Mouse (Mus musculus): ENCODE data around the gene Ralbp1. TPM values are rescaled to one million over a fixed set of nuclear protein-coding genes. Genes with fewer than 3 reads are reported as not detected.

Gene Ralbp1
- polyA plus RNA-seq, 1 experiment, result 34.5 TPM

- H3K36me3 ChIP-seq (ENCODE audit: control insufficient read depth), result peaks cover 20% of the 10 kb centered on the region
Observed at GRCm38 (mm10) chr17:65877026-65877425, 8.6 kb downstream of the Ralbp1 start.

GRCm38 (mm10) chr17:65873834-65874233 lies 11.8 kb downstream of the Ralbp1 start:
- TF ChIP-seq TAL1 (IDR thresholded peaks at IDR 0.05; ENCODE audit: low read length), result no peak
- TF ChIP-seq GATA1 (IDR thresholded peaks at IDR 0.05; ENCODE audit: low read length), result no peak
- H3K27me3 ChIP-seq (ENCODE audit: control insufficient read depth), result no peaks in the 10 kb centered on the region
- peaks cover 30% of the 10 kb centered on the region for H3K4me1 ChIP-seq (ENCODE audit: control insufficient read depth)
- no peak overlapping the region for H3K4me3 ChIP-seq (replicated peaks)
- no peaks in the 10 kb centered on the region for H3K9me3 ChIP-seq (ENCODE audit: control insufficient read depth, low read length)
- peaks cover 18% of the 10 kb centered on the region for H3K36me3 ChIP-seq (ENCODE audit: control insufficient read depth)

More at GRCm38 (mm10) chr17:65877026-65877425, 8.6 kb downstream of the Ralbp1 start:
- TF ChIP-seq GATA1 (IDR thresholded peaks at IDR 0.05; ENCODE audit: low read length), result no peak
- TF ChIP-seq TAL1 (IDR thresholded peaks at IDR 0.05; ENCODE audit: low read length), result no peak
- Histone ChIP-seq H3K27me3 (ENCODE audit: control insufficient read depth) (no peaks in the 10 kb centered on the region), H3K9me3 (ENCODE audit: control insufficient read depth, low read length) (no peaks in the 10 kb centered on the region), H3K4me1 (ENCODE audit: control insufficient read depth) (peaks cover 30% of the 10 kb centered on the region), H3K4me3 (replicated peaks) (no peak overlapping the region)

GRCm38 (mm10) chr17:65873156-65873555 lies 12.4 kb downstream of the Ralbp1 start:
- peaks cover 30% of the 10 kb centered on the region for H3K4me1 ChIP-seq (ENCODE audit: control insufficient read depth)
- no peaks in the 10 kb centered on the region for H3K9me3 ChIP-seq (ENCODE audit: control insufficient read depth, low read length)
- peaks cover 15% of the 10 kb centered on the region for H3K36me3 ChIP-seq (ENCODE audit: control insufficient read depth)
- no peaks in the 10 kb centered on the region for H3K27me3 ChIP-seq (ENCODE audit: control insufficient read depth)
- TF ChIP-seq TAL1 (IDR thresholded peaks at IDR 0.05; ENCODE audit: low read length) (no peak), GATA1 (IDR thresholded peaks at IDR 0.05; ENCODE audit: low read length) (no peak)
- no peak overlapping the region for H3K4me3 ChIP-seq (replicated peaks)

- TF ChIP-seq GATA1 (IDR thresholded peaks at IDR 0.05; ENCODE audit: low read length) (no peak), TAL1 (IDR thresholded peaks at IDR 0.05; ENCODE audit: low read length) (no peak)
- Histone ChIP-seq H3K27me3 (ENCODE audit: control insufficient read depth) (no peaks in the 10 kb centered on the region), H3K4me3 (replicated peaks) (no peak overlapping the region), H3K9me3 (ENCODE audit: control insufficient read depth, low read length) (no peaks in the 10 kb centered on the region), H3K36me3 (ENCODE audit: control insufficient read depth) (peaks cover 19% of the 10 kb centered on the region), H3K4me1 (ENCODE audit: control insufficient read depth) (peaks cover 32% of the 10 kb centered on the region)
Observed at GRCm38 (mm10) chr17:65872652-65873051, 12.9 kb downstream of the Ralbp1 start.

- no peak overlapping the region for H3K4me3 ChIP-seq (replicated peaks)
- peaks cover 29% of the 10 kb centered on the region for H3K4me1 ChIP-seq (ENCODE audit: control insufficient read depth)
Observed at GRCm38 (mm10) chr17:65872051-65872450, 13.5 kb downstream of the Ralbp1 start.

GRCm38 (mm10) chr17:65871641-65872041 lies 14.0 kb downstream of the Ralbp1 start:
- H3K9me3 ChIP-seq (ENCODE audit: control insufficient read depth, low read length), result no peaks in the 10 kb centered on the region
- peaks cover 29% of the 10 kb centered on the region for H3K36me3 ChIP-seq (ENCODE audit: control insufficient read depth)
- no peaks in the 10 kb centered on the region for H3K27me3 ChIP-seq (ENCODE audit: control insufficient read depth)
- H3K4me3 ChIP-seq (replicated peaks), result no peak overlapping the region
- TF ChIP-seq GATA1 (IDR thresholded peaks at IDR 0.05; ENCODE audit: low read length) (no peak), TAL1 (IDR thresholded peaks at IDR 0.05; ENCODE audit: low read length) (no peak)
- peaks cover 26% of the 10 kb centered on the region for H3K4me1 ChIP-seq (ENCODE audit: control insufficient read depth)

More at GRCm38 (mm10) chr17:65872051-65872450, 13.5 kb downstream of the Ralbp1 start:
- Histone ChIP-seq H3K9me3 (ENCODE audit: control insufficient read depth, low read length) (no peaks in the 10 kb centered on the region), H3K27me3 (ENCODE audit: control insufficient read depth) (no peaks in the 10 kb centered on the region), H3K36me3 (ENCODE audit: control insufficient read depth) (peaks cover 25% of the 10 kb centered on the region)
- TF ChIP-seq GATA1 (IDR thresholded peaks at IDR 0.05; ENCODE audit: low read length) (no peak), TAL1 (IDR thresholded peaks at IDR 0.05; ENCODE audit: low read length) (no peak)

- Histone ChIP-seq H3K9me3 (ENCODE audit: control insufficient read depth, low read length) (no peaks in the 10 kb centered on the region), H3K36me3 (ENCODE audit: control insufficient read depth) (peaks cover 31% of the 10 kb centered on the region)
Observed at GRCm38 (mm10) chr17:65870146-65870545, 15.5 kb downstream of the Ralbp1 start.

GRCm38 (mm10) chr17:65869720-65870119 lies 15.9 kb downstream of the Ralbp1 start:
- H3K36me3 ChIP-seq (ENCODE audit: control insufficient read depth), result peaks cover 36% of the 10 kb centered on the region
- H3K4me1 ChIP-seq (ENCODE audit: control insufficient read depth), result peaks cover 26% of the 10 kb centered on the region
- H3K9me3 ChIP-seq (ENCODE audit: control insufficient read depth, low read length), result no peaks in the 10 kb centered on the region
- no peaks in the 10 kb centered on the region for H3K27me3 ChIP-seq (ENCODE audit: control insufficient read depth)
- TF ChIP-seq GATA1 (IDR thresholded peaks at IDR 0.05; ENCODE audit: low read length) (no peak), TAL1 (IDR thresholded peaks at IDR 0.05; ENCODE audit: low read length) (no peak)
- no peak overlapping the region for H3K4me3 ChIP-seq (replicated peaks)

More at GRCm38 (mm10) chr17:65870146-65870545, 15.5 kb downstream of the Ralbp1 start:
- no peak for TF ChIP-seq TAL1 (IDR thresholded peaks at IDR 0.05; ENCODE audit: low read length)
- no peak for TF ChIP-seq GATA1 (IDR thresholded peaks at IDR 0.05; ENCODE audit: low read length)
- peaks cover 24% of the 10 kb centered on the region for H3K4me1 ChIP-seq (ENCODE audit: control insufficient read depth)
- H3K4me3 ChIP-seq (replicated peaks), result no peak overlapping the region
- no peaks in the 10 kb centered on the region for H3K27me3 ChIP-seq (ENCODE audit: control insufficient read depth)

GRCm38 (mm10) chr17:65867996-65868395 lies 17.6 kb downstream of the Ralbp1 start:
- TF ChIP-seq TAL1 (IDR thresholded peaks at IDR 0.05; ENCODE audit: low read length) (no peak), GATA1 (IDR thresholded peaks at IDR 0.05; ENCODE audit: low read length) (no peak)
- Histone ChIP-seq H3K4me1 (ENCODE audit: control insufficient read depth) (peaks cover 26% of the 10 kb centered on the region), H3K36me3 (ENCODE audit: control insufficient read depth) (peaks cover 49% of the 10 kb centered on the region)

GRCm38 (mm10) chr17:65866201-65866600 lies 19.4 kb downstream of the Ralbp1 start:
- Histone ChIP-seq H3K4me3 (replicated peaks) (no peak overlapping the region), H3K27me3 (ENCODE audit: control insufficient read depth) (no peaks in the 10 kb centered on the region), H3K9me3 (ENCODE audit: control insufficient read depth, low read length) (no peaks in the 10 kb centered on the region), H3K4me1 (ENCODE audit: control insufficient read depth) (peaks cover 17% of the 10 kb centered on the region), H3K36me3 (ENCODE audit: control insufficient read depth) (peaks cover 59% of the 10 kb centered on the region)
- TF ChIP-seq GATA1 (IDR thresholded peaks at IDR 0.05; ENCODE audit: low read length) (no peak), TAL1 (IDR thresholded peaks at IDR 0.05; ENCODE audit: low read length) (no peak)

More at GRCm38 (mm10) chr17:65867996-65868395, 17.6 kb downstream of the Ralbp1 start:
- Histone ChIP-seq H3K4me3 (replicated peaks) (no peak overlapping the region), H3K27me3 (ENCODE audit: control insufficient read depth) (no peaks in the 10 kb centered on the region), H3K9me3 (ENCODE audit: control insufficient read depth, low read length) (no peaks in the 10 kb centered on the region)

Measured in erythroblast, embryonic 14.5 days (primary cell).